Mouse (Mus musculus): ENCODE data around the gene Tkfc.

DNA sequence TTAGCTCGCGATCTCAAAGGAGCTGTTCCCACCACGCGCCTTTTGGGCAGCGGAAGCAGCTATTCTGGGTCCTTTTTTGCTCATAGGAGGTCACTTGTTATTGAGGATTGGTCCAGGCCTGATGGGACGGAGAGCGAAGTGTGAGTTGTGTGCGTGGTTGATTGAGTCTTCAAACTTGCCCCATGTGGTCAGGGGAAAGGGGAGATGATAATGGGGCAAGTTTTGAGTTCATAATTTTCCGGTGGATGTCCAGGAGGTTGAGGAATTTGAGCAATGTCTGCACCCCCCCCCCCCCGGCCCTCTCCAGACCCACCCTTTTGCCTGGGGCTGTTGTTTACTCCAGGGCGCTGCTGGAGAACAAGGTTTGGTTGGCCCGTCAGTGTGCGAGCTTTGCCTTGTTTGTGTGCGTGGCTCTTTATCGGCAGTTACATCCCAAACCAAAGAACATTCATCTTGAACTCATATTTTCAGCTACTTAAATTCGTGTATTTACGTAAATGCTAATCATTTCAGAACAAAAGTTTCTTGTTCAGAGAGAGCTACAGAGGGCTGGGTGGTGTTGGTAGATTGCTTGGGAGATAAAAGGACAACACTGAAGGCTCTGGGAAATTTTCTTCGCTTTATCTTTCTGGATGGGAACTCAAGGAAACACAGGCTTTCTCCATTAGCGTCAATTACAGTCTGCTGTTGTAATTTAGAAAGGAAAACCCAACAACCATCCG is 608 bp upstream of the Tkfc start:
- TF ChIP-seq POLR2A (IDR thresholded peaks at IDR 0.05; ENCODE audit: low read depth, low read length) (no peak), CTCF (conservative IDR thresholded peaks at IDR 0.05; ENCODE audit: insufficient read depth, insufficient read length, low read depth, low read length) (no peak)

All from kidney, adult 2 months (tissue).